8 mouse cellular contexts compared by ENCODE assay signal in genomic region chrX:72825589-72825905, GRCm38 (mm10). TPM values are rescaled to one million over a fixed set of nuclear protein-coding genes. Genes with fewer than 3 reads are reported as not detected.
DNase-seq lines count a peak whose midpoint lies in the region; ATAC-seq and TF ChIP-seq lines count a peak whose summit lies in the region.

No protein-coding gene starts in this region.

- peak overlapping the region; percentile 37 for H3K4me3 ChIP-seq in kidney, embryonic 15.5 days (replicated peaks)
- 0 out of 2 replicates have a peak overlapping the region, but pooled peaks have one; percentile 17 for H3K4me3 ChIP-seq in embryonic fibroblast, embryonic 13.5 days (ENCODE audit: insufficient read depth, low read length)
- peak overlapping the region; percentile 31; the same call in 1 of the 2 replicates for H3K4me3 ChIP-seq in intestine, postnatal 0 days (ENCODE audit: low read depth, low read length)
- H3K4me3 ChIP-seq in neural tube, embryonic 14.5 days (ENCODE audit: low read depth, low read length), result peak overlapping the region; percentile 34
- H3K4me3 ChIP-seq in kidney, adult 2 months (ENCODE audit: insufficient read depth, low read depth, low read length), result no peak overlapping the region

- WGBS in kidney, embryonic 15.5 days, result 47% methylated on average over 7 of the region's 7 CpGs
- 56% methylated on average over 7 of the region's 7 CpGs for WGBS in intestine, postnatal 0 days
- WGBS in neural tube, embryonic 14.5 days, result 52% methylated on average over 7 of the region's 7 CpGs
- WGBS in kidney, adult 2 months, result 18% methylated on average over 7 of the region's 7 CpGs

- H3K27me3 ChIP-seq in kidney, embryonic 15.5 days, result peaks cover 53% of the 10 kb centered on the region
- peaks cover 9% of the 10 kb centered on the region; the same call in 1 of the 2 replicates for H3K27me3 ChIP-seq in intestine, postnatal 0 days (replicated peaks; ENCODE audit: control insufficient read depth, insufficient read depth, low read length)
- no peaks in the 10 kb centered on the region for H3K27me3 ChIP-seq in neural tube, embryonic 14.5 days (ENCODE audit: control insufficient read depth, insufficient read depth, low read length)
- no peaks in the 10 kb centered on the region for H3K27me3 ChIP-seq in kidney, adult 2 months (replicated peaks; ENCODE audit: control insufficient read depth, insufficient read depth, low read length)

- H3K36me3 ChIP-seq in kidney, embryonic 15.5 days, result no peaks in the 10 kb centered on the region
- no peaks in the 10 kb centered on the region for H3K36me3 ChIP-seq in intestine, postnatal 0 days (ENCODE audit: control insufficient read depth, insufficient read depth)
- no peaks in the 10 kb centered on the region for H3K36me3 ChIP-seq in neural tube, embryonic 14.5 days (ENCODE audit: control insufficient read depth, insufficient read depth, low read length)
- H3K36me3 ChIP-seq in kidney, adult 2 months (ENCODE audit: control insufficient read depth, insufficient read depth, low read length), result no peaks in the 10 kb centered on the region

- H3K4me1 ChIP-seq in kidney, embryonic 15.5 days, result no peaks in the 10 kb centered on the region
- no peaks in the 10 kb centered on the region for H3K4me1 ChIP-seq in embryonic fibroblast, embryonic 13.5 days (ENCODE audit: control insufficient read depth, insufficient read depth, low read length)
- H3K4me1 ChIP-seq in intestine, postnatal 0 days (replicated peaks; ENCODE audit: control insufficient read depth, insufficient read depth, low read length), result no peaks in the 10 kb centered on the region
- H3K4me1 ChIP-seq in neural tube, embryonic 14.5 days (ENCODE audit: control insufficient read depth, insufficient read depth, low read length), result no peaks in the 10 kb centered on the region
- H3K4me1 ChIP-seq in kidney, adult 2 months (ENCODE audit: control insufficient read depth, insufficient read depth, low read length), result no peaks in the 10 kb centered on the region

- H3K4me2 ChIP-seq in kidney, embryonic 15.5 days, result peak overlapping the region; percentile 63
- peak overlapping the region; percentile 60 for H3K4me2 ChIP-seq in intestine, postnatal 0 days (replicated peaks; ENCODE audit: low read depth)
- H3K4me2 ChIP-seq in neural tube, embryonic 14.5 days (ENCODE audit: low read depth, low read length), result peak overlapping the region; percentile 55

- TF ChIP-seq POLR2A in embryonic fibroblast, embryonic 13.5 days (IDR thresholded peaks at IDR 0.05; ENCODE audit: low read depth, low read length), result no peak
- TF ChIP-seq POLR2A in kidney, adult 2 months (IDR thresholded peaks at IDR 0.05; ENCODE audit: low read depth, low read length), result no peak

- DNase-seq in kidney, postnatal 25 days, result no peak
- DNase-seq in spleen, adult 12 weeks (ENCODE audit: low spot score), result no peak
- no peak for DNase-seq in kidney, adult 2 months
- no peak for DNase-seq in urinary bladder, postnatal 14 days (ENCODE audit: low spot score)

- no peak overlapping the region for H3K9ac ChIP-seq in kidney, embryonic 15.5 days
- H3K9ac ChIP-seq in intestine, postnatal 0 days (ENCODE audit: low read depth, low read length), result no peak overlapping the region
- 0 out of 2 replicates have a peak overlapping the region, but pooled peaks have one; percentile 25 for H3K9ac ChIP-seq in neural tube, embryonic 14.5 days (replicated peaks; ENCODE audit: low read depth, low read length)

- TF ChIP-seq CTCF in embryonic fibroblast, embryonic 13.5 days (IDR thresholded peaks at IDR 0.05; ENCODE audit: borderline replicate concordance, insufficient read depth, low read length), result no peak
- no peak for TF ChIP-seq CTCF in intestine, postnatal 0 days (IDR thresholded peaks at IDR 0.05; ENCODE audit: low read depth)
- no peak for TF ChIP-seq CTCF in kidney, adult 2 months (conservative IDR thresholded peaks at IDR 0.05; ENCODE audit: insufficient read depth, insufficient read length, low read depth, low read length)

- no peak for ATAC-seq in kidney, embryonic 15.5 days (replicated peaks; ENCODE audit: low FRiP score)
- no peak for ATAC-seq in intestine, postnatal 0 days
- ATAC-seq in neural tube, embryonic 14.5 days (ENCODE audit: low read depth), result peak; percentile 67; the same call in 1 of the 2 replicates

- H3K27ac ChIP-seq in kidney, embryonic 15.5 days, result no peak overlapping the region
- no peak overlapping the region for H3K27ac ChIP-seq in embryonic fibroblast, embryonic 13.5 days (ENCODE audit: insufficient read depth, low read length)
- no peak overlapping the region for H3K27ac ChIP-seq in intestine, postnatal 0 days (ENCODE audit: low read depth, low read length)
- no peak overlapping the region for H3K27ac ChIP-seq in neural tube, embryonic 14.5 days (ENCODE audit: low read depth, low read length)
- no peak overlapping the region for H3K27ac ChIP-seq in kidney, adult 2 months (ENCODE audit: insufficient read depth, low read depth, low read length)

- H3K9me3 ChIP-seq in kidney, embryonic 15.5 days (replicated peaks), result no peaks in the 10 kb centered on the region
- H3K9me3 ChIP-seq in intestine, postnatal 0 days (ENCODE audit: control insufficient read depth), result no peaks in the 10 kb centered on the region
- H3K9me3 ChIP-seq in neural tube, embryonic 14.5 days (ENCODE audit: control insufficient read depth, low read length), result no peaks in the 10 kb centered on the region

RNA-seq across cellular contexts. Expression of gene Gabrq, which starts 0.6 kb away (rescaled TPM):
- polyA plus RNA-seq in kidney, embryonic 15.5 days (2015; fragmentation: Nextera tagmentation; extraction: Ambion mirVana), result 0.04 and 0.14 TPM in 2 replicates
- not detected in 2 replicates for polyA plus RNA-seq in embryonic fibroblast, embryonic 13.5 days (2011; ENCODE audit: insufficient read length, low read depth, missing spikeins)
- polyA plus RNA-seq in intestine, postnatal 0 days (2015; fragmentation: Nextera tagmentation; extraction: Ambion mirVana), result 0.03 TPM in 1 of 2 replicates, not detected in the other
- polyA plus RNA-seq in neural tube, embryonic 14.5 days (2014; fragmentation: Nextera tagmentation; extraction: Ambion mirVana), result 3.4 and 4.5 TPM in 2 replicates
- polyA plus RNA-seq in kidney, adult 2 months (2012; rRNA removed), result 0.03 TPM in 2 replicates
